In the genomic region with DNA sequence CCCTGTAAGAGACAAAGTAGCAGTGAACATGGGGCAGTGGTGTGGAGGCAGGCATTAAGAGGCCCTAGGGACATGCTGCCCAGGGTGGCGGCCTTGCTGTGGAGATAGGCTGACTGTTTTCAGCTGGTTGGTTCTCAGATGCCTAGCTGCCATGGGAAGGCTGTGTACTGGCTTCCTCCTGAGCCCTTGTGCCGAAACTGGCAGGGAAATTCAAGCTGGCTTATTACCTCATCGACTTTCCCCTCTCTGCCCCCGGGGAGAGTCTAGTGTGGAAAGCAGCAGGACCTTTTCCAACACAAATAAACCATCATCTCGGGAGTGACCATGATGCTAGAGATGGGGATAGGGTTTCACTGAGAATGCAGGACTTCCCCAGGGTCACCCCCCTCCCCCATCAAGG, we compare ENCODE assay signal across 7 mouse cellular contexts. TPM values are rescaled to one million over a fixed set of nuclear protein-coding genes. Genes with fewer than 3 reads are reported as not detected.
A peak's percentile ranks its signal among the peaks of the same experiment; 100 is the strongest.
DNase-seq lines count a peak whose midpoint lies in the region; ATAC-seq and TF ChIP-seq lines count a peak whose summit lies in the region.

No protein-coding gene starts in this region.

- no peak overlapping the region for H3K9ac ChIP-seq in liver, adult 2 months (ENCODE audit: low read depth, low read length)
- no peak overlapping the region for H3K9ac ChIP-seq in liver, postnatal 0 days (replicated peaks)

- H3K4me2 ChIP-seq in liver, postnatal 0 days (ENCODE audit: low read depth, low read length), result no peak overlapping the region

- no peaks in the 10 kb centered on the region for H3K36me3 ChIP-seq in liver, adult 2 months (ENCODE audit: control insufficient read depth, insufficient read depth, low read length)
- no peaks in the 10 kb centered on the region for H3K36me3 ChIP-seq in liver, postnatal 0 days (replicated peaks; ENCODE audit: insufficient read depth, low read length)
- H3K36me3 ChIP-seq in limb, embryonic 10.5 days, result no peaks in the 10 kb centered on the region

- peaks cover 5% of the 10 kb centered on the region for H3K4me1 ChIP-seq in liver, adult 2 months (ENCODE audit: control insufficient read depth, insufficient read depth, low read length)
- H3K4me1 ChIP-seq in liver, postnatal 0 days (ENCODE audit: insufficient read depth), result peaks cover 24% of the 10 kb centered on the region
- H3K4me1 ChIP-seq in limb, embryonic 10.5 days, result peaks cover 64% of the 10 kb centered on the region

- TF ChIP-seq CTCF in liver, adult 2 months (IDR thresholded peaks at IDR 0.05; ENCODE audit: low read depth, low read length), result no peak
- no peak for TF ChIP-seq CTCF in liver, postnatal 0 days (IDR thresholded peaks at IDR 0.05; ENCODE audit: low read depth)

- no peak overlapping the region for H3K4me3 ChIP-seq in liver, adult 2 months (ENCODE audit: insufficient read depth, low read depth, low read length)
- no peak overlapping the region for H3K4me3 ChIP-seq in liver, postnatal 0 days (ENCODE audit: low read depth, low read length)
- no peak overlapping the region for H3K4me3 ChIP-seq in limb, embryonic 10.5 days

- no peak overlapping the region for H3K27ac ChIP-seq in liver, adult 2 months (replicated peaks; ENCODE audit: insufficient read depth, low read depth, low read length)
- no peak overlapping the region for H3K27ac ChIP-seq in liver, postnatal 0 days (ENCODE audit: low read depth)
- H3K27ac ChIP-seq in limb, embryonic 10.5 days, result peak overlapping the region; percentile 77

- H3K9me3 ChIP-seq in liver, postnatal 0 days (ENCODE audit: low read length), result no peaks in the 10 kb centered on the region
- no peaks in the 10 kb centered on the region for H3K9me3 ChIP-seq in limb, embryonic 10.5 days (replicated peaks)

- TF ChIP-seq POLR2A in liver, adult 2 months (IDR thresholded peaks at IDR 0.05; ENCODE audit: extremely low read depth, insufficient read depth, low read length), result no peak

- TF ChIP-seq EP300 in liver, postnatal 0 days (IDR thresholded peaks at IDR 0.05; ENCODE audit: low read depth), result no peak

- no peaks in the 10 kb centered on the region for H3K27me3 ChIP-seq in liver, adult 2 months (ENCODE audit: control insufficient read depth, insufficient read depth, low read length)
- H3K27me3 ChIP-seq in liver, postnatal 0 days (ENCODE audit: insufficient read depth, low read length), result no peaks in the 10 kb centered on the region
- no peaks in the 10 kb centered on the region for H3K27me3 ChIP-seq in limb, embryonic 10.5 days (ENCODE audit: low read depth, poor library complexity, severe bottlenecking)

- H3K79me2 ChIP-seq in liver, adult 2 months (ENCODE audit: control insufficient read depth, insufficient read depth, low read length), result no peaks in the 10 kb centered on the region

- peak; percentile 30 for DNase-seq in liver, adult 2 months (ENCODE audit: extremely low read depth, low read depth, low spot score)
- DNase-seq in liver, postnatal 0 days, result no peak
- peak; percentile 91 for DNase-seq in adipocyte (ENCODE audit: low spot score)
- peak; percentile 40 for DNase-seq in gastrocnemius, postnatal 25 days
- no peak for DNase-seq in limb, embryonic 10.5 days (ENCODE audit: low spot score)
- DNase-seq in urinary bladder, postnatal 14 days (ENCODE audit: low spot score), result no peak

- WGBS in liver, adult 2 months, result 29% methylated on average over 5 of the region's 5 CpGs
- WGBS in liver, postnatal 0 days (ENCODE audit: insufficient replicate concordance), result 50% methylated on average over 5 of the region's 5 CpGs
- WGBS in limb, embryonic 10.5 days, result 32% methylated on average over 5 of the region's 5 CpGs

- no peak for ATAC-seq in liver, postnatal 0 days
- no peak for ATAC-seq in erythroid progenitor cell, adult 5-6 weeks (replicated peaks; ENCODE audit: low FRiP score, poor library complexity, severe bottlenecking)

RNA-seq across cellular contexts. Expression of gene Serp2, which starts 28.0 kb away (rescaled TPM):
- total RNA-seq in liver, adult 2 months (2014; rRNA removed), result 0.37 TPM in 1 of 2 replicates, not detected in the other
- not detected in 2 replicates for polyA plus RNA-seq in liver, adult 2 months (2012; rRNA removed)
- 0.58 and 0.75 TPM in 2 replicates for polyA plus RNA-seq in liver, postnatal 0 days (2015; fragmentation: Nextera tagmentation; extraction: Ambion mirVana)
- under 1 TPM; 0.64 to 0.94 TPM for total RNA-seq in gastrocnemius, postnatal 25 days (2021)
- polyA plus RNA-seq in limb, embryonic 10.5 days (2016; fragmentation: Nextera tagmentation; extraction: Ambion mirVana), result 17.2 and 17.3 TPM in 2 replicates
- not detected in 2 replicates for total RNA-seq in erythroid progenitor cell, adult 5-6 weeks (2015; ENCODE audit: low replicate concordance)
- not detected in 2 replicates for total RNA-seq in erythroid progenitor cell, adult 5-6 weeks (2017; ENCODE audit: low replicate concordance)

Comparison
In these comparisons a context has a peak if more than half of its experiments do, and no peak if none do; other contexts are left out.
1. DNase-seq: peak in liver, adult 2 months (single experiment), adipocyte (single experiment) and gastrocnemius, postnatal 25 days (single experiment); none in liver, postnatal 0 days (single experiment), limb, embryonic 10.5 days (single experiment) and urinary bladder, postnatal 14 days (single experiment).